8 mouse cellular contexts compared by ENCODE assay signal in genomic region chr16:45953394-45953793, GRCm38 (mm10). TPM values are rescaled to one million over a fixed set of nuclear protein-coding genes. Genes with fewer than 3 reads are reported as not detected.
DNase-seq lines count a peak whose midpoint lies in the region; ATAC-seq and TF ChIP-seq lines count a peak whose summit lies in the region.

Gene Phldb2, minus strand, starts transcription at chr16:45953598.

- no peaks in the 10 kb centered on the region for H3K9me3 ChIP-seq in liver, embryonic 11.5 days (ENCODE audit: control insufficient read depth, low read length)

- no peak for TF ChIP-seq CTCF in brain, embryonic 14.5 days (IDR thresholded peaks at IDR 0.05; ENCODE audit: borderline replicate concordance, extremely low read depth, insufficient read depth, insufficient read length)

- DNase-seq in left cerebral cortex, postnatal 4 days = no peak
- DNase-seq in left cerebral cortex, adult 8-10 months (ENCODE audit: low spot score in 2 of 2) = no peak
- DNase-seq in brain, embryonic 14.5 days (ENCODE audit: low read depth) = no peak
- DNase-seq in heart, postnatal 36 days = no peak
- no peak for DNase-seq in liver, embryonic 11.5 days (ENCODE audit: low spot score)
- no peak for DNase-seq in layer of hippocampus, postnatal 25 days (ENCODE audit: extremely low spot score in 1 of 2, low spot score in 1 of 2)
- no peak for DNase-seq in left cerebral cortex, postnatal 25 days (ENCODE audit: low spot score in 2 of 2)

- ATAC-seq in liver, embryonic 11.5 days (replicated peaks; ENCODE audit: low FRiP score) = peak; percentile 63; the same call in 1 of the 2 replicates
- no peak for ATAC-seq in inflammation-experienced regulatory T-cells, adult 6 months

- H3K9ac ChIP-seq in liver, embryonic 11.5 days (ENCODE audit: low read depth, low read length) = no peak within 1 kb of the TSS

- no peaks in the 10 kb centered on the region for H3K4me1 ChIP-seq in liver, embryonic 11.5 days (replicated peaks; ENCODE audit: control insufficient read depth, insufficient read depth, low read length)

- peak within 1 kb of the TSS; percentile 48 for H3K4me2 ChIP-seq in liver, embryonic 11.5 days

- no peaks in the 10 kb centered on the region for H3K36me3 ChIP-seq in liver, embryonic 11.5 days (ENCODE audit: control insufficient read depth, insufficient read depth, low read length)

- intact Hi-C loops in left cerebral cortex, postnatal 4 days (cut with DNase I) = no loop called here
- intact Hi-C loops in heart, postnatal 36 days (cut with DNase I) = no loop called here
- intact Hi-C loops in left cerebral cortex, postnatal 25 days (cut with DNase I) = no loop called here

- H3K4me3 ChIP-seq in liver, embryonic 11.5 days (ENCODE audit: low read depth, low read length) = peak within 1 kb of the TSS; percentile 33

- no peaks in the 10 kb centered on the region for H3K27me3 ChIP-seq in liver, embryonic 11.5 days (replicated peaks; ENCODE audit: control insufficient read depth, insufficient read depth, low read length)

- 0 out of 2 replicates have a peak within 1 kb of the TSS, but pooled peaks have one; percentile 32 for H3K27ac ChIP-seq in liver, embryonic 11.5 days (ENCODE audit: low read depth, low read length)

- no peak for TF ChIP-seq POLR2A in brain, embryonic 14.5 days (IDR thresholded peaks at IDR 0.05; ENCODE audit: borderline replicate concordance, extremely low read depth, insufficient read depth, insufficient read length, poor library complexity, severe bottlenecking)

- WGBS in liver, embryonic 11.5 days = 64% methylated on average over 4 of the region's 4 CpGs

RNA-seq across cellular contexts. Expression of gene Phldb2, which starts in this region (rescaled TPM):
- total RNA-seq in left cerebral cortex, postnatal 4 days (2021) = 10 to 100 TPM; 10.9 to 11.9 TPM
- 1 to 10 TPM; 6.1 to 8.0 (median 7.6) TPM for total RNA-seq in left cerebral cortex, adult 8-10 months (2022)
- polyA plus RNA-seq in brain, embryonic 14.5 days (2012; rRNA removed) = 7.4 and 10.6 TPM in 2 replicates
- total RNA-seq in heart, postnatal 36 days (2021) = 10 to 100 TPM; 14.8 to 16.4 TPM
- polyA plus RNA-seq in liver, embryonic 11.5 days (2014; fragmentation: Nextera tagmentation; extraction: Ambion mirVana) = 24.3 and 25.9 TPM in 2 replicates
- under 1 TPM in 1 of 3 experiments, not detected in 2; 0.15 TPM for polyA plus RNA-seq in inflammation-experienced regulatory T-cells, adult 6 months (2017; shearing (Covaris generic))
- 1 to 10 TPM; 4.7 to 7.0 TPM for total RNA-seq in layer of hippocampus, postnatal 25 days (2021)
- 1 to 10 TPM; 8.0 to 8.2 TPM for total RNA-seq in left cerebral cortex, postnatal 25 days (2021)
